Mouse (Mus musculus) forebrain, embryonic 14.5 days (tissue): Measurements from ENCODE around the gene Actn3. TPM values are rescaled to one million over a fixed set of nuclear protein-coding genes. Genes with fewer than 3 reads are reported as not detected.

Experiments used
- polyA plus RNA-seq: library from polyadenylated mRNA; unstranded; fragments of >200 nt; fragmentation: Nextera tagmentation; extraction: Ambion mirVana; gene quantifications from 2 replicates; pipeline ENCODE4 v1.2.1, GENCODE M21; 2014

The Actn3 gene
- polyA plus RNA-seq, 1 experiment from 2014 or later, result 0.88 TPM

Other genes starting within 250 kb of the Actn3 start
- 4.1 and 5.0 TPM in 2 replicates for gene Gm960, start 179.2 kb downstream of the Actn3 start, polyA plus RNA-seq
- 25.0 and 31.9 TPM in 2 replicates for gene Sptbn2, start 166.7 kb downstream of the Actn3 start, polyA plus RNA-seq
- gene Rbm4b, start 121.4 kb downstream of the Actn3 start, polyA plus RNA-seq, result 185 and 194 TPM in 2 replicates
- gene Rbm4, start 84.0 kb downstream of the Actn3 start, polyA plus RNA-seq, result 132 and 140 TPM in 2 replicates
- gene Gm21992, start 66.3 kb downstream of the Actn3 start, polyA plus RNA-seq, result 9.4 TPM in 2 replicates
- gene Rbm14, start 66.3 kb downstream of the Actn3 start, polyA plus RNA-seq, result 69.1 and 79.5 TPM in 2 replicates
- 34.3 and 40.1 TPM in 2 replicates for gene Ccs, start 38.6 kb downstream of the Actn3 start, polyA plus RNA-seq
- 0.50 and 0.69 TPM in 2 replicates for gene Ccdc87, start 38.5 kb downstream of the Actn3 start, polyA plus RNA-seq
- 43.9 and 51.5 TPM in 2 replicates for gene Ctsf, start 22.8 kb downstream of the Actn3 start, polyA plus RNA-seq
- gene Zdhhc24, start 759 bp upstream of the Actn3 start, polyA plus RNA-seq, result 11.4 and 12.9 TPM in 2 replicates
- gene Bbs1, start 28.7 kb upstream of the Actn3 start, polyA plus RNA-seq, result 9.0 and 14.5 TPM in 2 replicates
- gene Dpp3, start 50.4 kb upstream of the Actn3 start, polyA plus RNA-seq, result 100.0 and 103 TPM in 2 replicates
- 4.9 and 7.8 TPM in 2 replicates for gene Peli3, start 65.2 kb upstream of the Actn3 start, polyA plus RNA-seq
- 145 and 148 TPM in 2 replicates for gene Mrpl11, start 84.2 kb upstream of the Actn3 start, polyA plus RNA-seq
- 0.08 and 0.14 TPM in 2 replicates for gene Npas4, start 112.4 kb upstream of the Actn3 start, polyA plus RNA-seq
- gene Slc29a2, start 146.0 kb upstream of the Actn3 start, polyA plus RNA-seq, result 7.4 and 8.0 TPM in 2 replicates
- 45.4 and 55.1 TPM in 2 replicates for gene B4gat1, start 160.9 kb upstream of the Actn3 start, polyA plus RNA-seq
- 1.2 and 1.7 TPM in 2 replicates for gene AC124502.3, start 161.0 kb upstream of the Actn3 start, polyA plus RNA-seq
- gene Brms1, start 163.4 kb upstream of the Actn3 start, polyA plus RNA-seq, result 56.2 and 56.8 TPM in 2 replicates
- gene Rin1, start 172.6 kb upstream of the Actn3 start, polyA plus RNA-seq, result 1.3 and 1.4 TPM in 2 replicates
- gene Cd248, start 190.2 kb upstream of the Actn3 start, polyA plus RNA-seq, result 12.5 and 16.2 TPM in 2 replicates
- gene Tmem151a, start 207.6 kb upstream of the Actn3 start, polyA plus RNA-seq, result 5.4 and 7.5 TPM in 2 replicates
- gene Yif1a, start 210.6 kb upstream of the Actn3 start, polyA plus RNA-seq, result 71.6 and 95.5 TPM in 2 replicates
- gene Cnih2, start 220.6 kb upstream of the Actn3 start, polyA plus RNA-seq, result 350 and 370 TPM in 2 replicates
- gene Rab1b, start 229.2 kb upstream of the Actn3 start, polyA plus RNA-seq, result 247 and 250 TPM in 2 replicates
- gene Klc2, start 240.7 kb upstream of the Actn3 start, polyA plus RNA-seq, result 26.2 and 41.1 TPM in 2 replicates